34 mouse cellular contexts compared by ENCODE assay signal in the genomic region with DNA sequence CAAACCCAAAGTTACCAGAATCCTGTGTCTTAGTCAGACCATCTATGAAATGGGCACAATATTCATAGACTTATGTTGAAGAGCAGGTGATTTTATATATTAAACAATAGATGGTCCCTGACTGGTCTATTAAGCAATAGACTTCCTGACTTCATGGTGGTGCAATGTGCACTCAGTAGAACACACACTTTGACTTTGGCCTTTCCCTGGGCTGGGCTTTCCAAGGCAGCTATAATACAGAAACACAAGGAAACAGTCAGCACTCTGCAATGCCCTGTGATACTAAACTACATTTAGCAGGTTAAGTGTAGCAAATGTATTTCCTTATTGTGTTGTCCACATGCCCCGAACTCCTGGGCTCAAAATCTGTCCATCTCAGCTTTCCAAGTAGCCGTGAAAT. TPM values are rescaled to one million over a fixed set of nuclear protein-coding genes. Genes with fewer than 3 reads are reported as not detected.
DNase-seq lines count a peak whose midpoint lies in the region; ATAC-seq and TF ChIP-seq lines count a peak whose summit lies in the region.
"Had no signal": no experiment of that assay in that cellular context is flagged by ENCODE, and none has a peak within 500 bp of the region (broad histone marks: within the 10 kb centered on the region; RNA-seq: fewer than 3 reads in every experiment).

No protein-coding gene starts in this region.

- no peak overlapping the region for H3K9ac ChIP-seq in liver, adult 2 months (ENCODE audit: low read depth, low read length)
- H3K9ac ChIP-seq in intestine, embryonic 15.5 days: no peak overlapping the region
- H3K9ac ChIP-seq in liver, embryonic 15.5 days: no peak overlapping the region
- H3K9ac ChIP-seq in stomach, embryonic 16.5 days (ENCODE audit: low read length): no peak overlapping the region
- no peak overlapping the region for H3K9ac ChIP-seq in midbrain, postnatal 0 days (replicated peaks; ENCODE audit: low read length, poor library complexity, severe bottlenecking)
- H3K9ac ChIP-seq: forebrain, embryonic 13.5 days; heart, embryonic 15.5 days; hindbrain, embryonic 14.5 days; limb, embryonic 12.5 days; neural tube, embryonic 12.5 days had no signal

- no peaks in the 10 kb centered on the region for H3K79me2 ChIP-seq in liver, adult 2 months (ENCODE audit: control insufficient read depth, insufficient read depth, low read length)

- no peak overlapping the region for H3K4me2 ChIP-seq in intestine, embryonic 15.5 days (replicated peaks)
- H3K4me2 ChIP-seq in liver, embryonic 15.5 days: no peak overlapping the region
- no peak overlapping the region for H3K4me2 ChIP-seq in stomach, embryonic 16.5 days (ENCODE audit: low read depth, low read length)
- H3K4me2 ChIP-seq in midbrain, postnatal 0 days (ENCODE audit: low read depth, low read length, poor library complexity, severe bottlenecking): no peak overlapping the region
- H3K4me2 ChIP-seq: forebrain, embryonic 13.5 days; heart, embryonic 15.5 days; hindbrain, embryonic 14.5 days; limb, embryonic 12.5 days; neural tube, embryonic 12.5 days had no signal

- 90% methylated on average over 2 of the region's 2 CpGs for WGBS in liver, adult 2 months
- WGBS in intestine, embryonic 15.5 days: 76% methylated on average over 2 of the region's 2 CpGs
- 67% methylated on average over 2 of the region's 2 CpGs for WGBS in liver, embryonic 15.5 days (ENCODE audit: insufficient replicate concordance)
- 85% methylated on average over 2 of the region's 2 CpGs for WGBS in stomach, embryonic 16.5 days
- 83% methylated on average over 2 of the region's 2 CpGs for WGBS in midbrain, postnatal 0 days

- peak; percentile 31 for DNase-seq in liver, adult 2 months (ENCODE audit: extremely low read depth, low read depth, low spot score)
- DNase-seq in liver: no peak
- no peak for DNase-seq in spleen, postnatal 4 days (ENCODE audit: low spot score in 2 of 2)
- DNase-seq in urinary bladder, postnatal 14 days (ENCODE audit: low spot score): no peak
- no peak for DNase-seq in midbrain, postnatal 0 days (ENCODE audit: low spot score)
- DNase-seq: adrenal gland, postnatal 14 days; cerebellum, adult 11 months; cerebellum, adult 9-10 months; cerebellum, postnatal 36 days; gastrocnemius, postnatal 10 days; heart, adult 11 months; heart, postnatal 4 days; kidney, adult 2 months; layer of hippocampus, adult 9-11 months; lung, adult 18-20 months; lung, postnatal 14 days; right cerebral cortex, adult 18-20 months; thymus, postnatal 4 days had no signal

- peak; percentile 90 for ATAC-seq in intestine, embryonic 15.5 days
- 0 out of 2 replicates have a peak, but pooled peaks have one; percentile 34 for ATAC-seq in liver, embryonic 15.5 days (ENCODE audit: insufficient read depth)
- ATAC-seq in stomach, embryonic 16.5 days (ENCODE audit: insufficient read depth, low FRiP score): peak; percentile 54
- ATAC-seq in midbrain, postnatal 0 days (ENCODE audit: low FRiP score): no peak
- ATAC-seq: forebrain, embryonic 13.5 days; midbrain, embryonic 16.5 days had no signal

- H3K9me3 ChIP-seq in intestine, embryonic 15.5 days: no peaks in the 10 kb centered on the region
- no peaks in the 10 kb centered on the region for H3K9me3 ChIP-seq in liver, embryonic 15.5 days (replicated peaks)
- H3K9me3 ChIP-seq in stomach, embryonic 16.5 days (replicated peaks; ENCODE audit: control insufficient read depth, low read length): no peaks in the 10 kb centered on the region
- H3K9me3 ChIP-seq in midbrain, postnatal 0 days (ENCODE audit: low read length): no peaks in the 10 kb centered on the region
- H3K9me3 ChIP-seq: forebrain, embryonic 13.5 days; heart, embryonic 10.5 days; heart, embryonic 15.5 days; limb, embryonic 12.5 days; midbrain, embryonic 10.5 days; neural tube, embryonic 12.5 days had no signal

- TF ChIP-seq CTCF in liver, adult 2 months (IDR thresholded peaks at IDR 0.05; ENCODE audit: low read depth, low read length): no peak
- no peak for TF ChIP-seq CTCF in midbrain, postnatal 0 days (IDR thresholded peaks at IDR 0.05)

- no peak overlapping the region for H3K4me3 ChIP-seq in liver, adult 2 months (ENCODE audit: insufficient read depth, low read depth, low read length)
- no peak overlapping the region for H3K4me3 ChIP-seq in intestine, embryonic 15.5 days (replicated peaks)
- H3K4me3 ChIP-seq in liver, embryonic 15.5 days (replicated peaks): no peak overlapping the region
- no peak overlapping the region for H3K4me3 ChIP-seq in stomach, embryonic 16.5 days (replicated peaks; ENCODE audit: low read length)
- no peak overlapping the region for H3K4me3 ChIP-seq in midbrain, postnatal 0 days (ENCODE audit: low read depth, low read length)
- H3K4me3 ChIP-seq: forebrain, embryonic 13.5 days; heart, embryonic 10.5 days; heart, embryonic 15.5 days; left cerebral cortex, adult 2 months; limb, embryonic 12.5 days; midbrain, embryonic 10.5 days; myocyte; neural tube, embryonic 12.5 days had no signal

- H3K36me3 ChIP-seq in liver, adult 2 months (ENCODE audit: control insufficient read depth, insufficient read depth, low read length): no peaks in the 10 kb centered on the region
- no peaks in the 10 kb centered on the region for H3K36me3 ChIP-seq in intestine, embryonic 15.5 days
- no peaks in the 10 kb centered on the region for H3K36me3 ChIP-seq in liver, embryonic 15.5 days (replicated peaks)
- no peaks in the 10 kb centered on the region for H3K36me3 ChIP-seq in stomach, embryonic 16.5 days (ENCODE audit: control insufficient read depth, insufficient read depth, low read length)
- H3K36me3 ChIP-seq in midbrain, postnatal 0 days (ENCODE audit: insufficient read depth, low read length): no peaks in the 10 kb centered on the region
- H3K36me3 ChIP-seq: heart, embryonic 10.5 days; heart, embryonic 15.5 days; limb, embryonic 12.5 days; midbrain, embryonic 10.5 days; neural tube, embryonic 12.5 days had no signal

- H3K27ac ChIP-seq in liver, adult 2 months (replicated peaks; ENCODE audit: insufficient read depth, low read depth, low read length): no peak overlapping the region
- peak overlapping the region; percentile 52 for H3K27ac ChIP-seq in intestine, embryonic 15.5 days
- H3K27ac ChIP-seq in liver, embryonic 15.5 days (replicated peaks): no peak overlapping the region
- no peak overlapping the region for H3K27ac ChIP-seq in stomach, embryonic 16.5 days (ENCODE audit: low read length)
- no peak overlapping the region for H3K27ac ChIP-seq in midbrain, postnatal 0 days (ENCODE audit: low read depth, low read length)
- H3K27ac ChIP-seq: forebrain, embryonic 13.5 days; heart, embryonic 10.5 days; heart, embryonic 15.5 days; hindbrain, embryonic 14.5 days; kidney, postnatal 0 days; left cerebral cortex, adult 2 months; limb, embryonic 12.5 days; midbrain, embryonic 10.5 days; neural tube, embryonic 12.5 days had no signal

- H3K4me1 ChIP-seq in liver, adult 2 months (ENCODE audit: control insufficient read depth, insufficient read depth, low read length): no peaks in the 10 kb centered on the region
- H3K4me1 ChIP-seq in intestine, embryonic 15.5 days (replicated peaks): peaks cover 5% of the 10 kb centered on the region; the same call in 1 of the 2 replicates
- no peaks in the 10 kb centered on the region; the same call in 1 of the 2 replicates for H3K4me1 ChIP-seq in liver, embryonic 15.5 days (replicated peaks)
- peaks cover 9% of the 10 kb centered on the region; the same call in 1 of the 2 replicates for H3K4me1 ChIP-seq in stomach, embryonic 16.5 days (ENCODE audit: control insufficient read depth, insufficient read depth, low read length)
- H3K4me1 ChIP-seq in midbrain, postnatal 0 days (ENCODE audit: insufficient read depth, low read length): no peaks in the 10 kb centered on the region

- no peaks in the 10 kb centered on the region for H3K27me3 ChIP-seq in liver, adult 2 months (ENCODE audit: control insufficient read depth, insufficient read depth, low read length)
- no peaks in the 10 kb centered on the region for H3K27me3 ChIP-seq in intestine, embryonic 15.5 days (replicated peaks)
- H3K27me3 ChIP-seq in liver, embryonic 15.5 days: no peaks in the 10 kb centered on the region
- no peaks in the 10 kb centered on the region for H3K27me3 ChIP-seq in stomach, embryonic 16.5 days (ENCODE audit: control insufficient read depth, insufficient read depth, low read length)
- H3K27me3 ChIP-seq in midbrain, postnatal 0 days (ENCODE audit: insufficient read depth, low read length): no peaks in the 10 kb centered on the region
- H3K27me3 ChIP-seq: forebrain, embryonic 13.5 days; heart, embryonic 15.5 days; limb, embryonic 12.5 days; neural tube, embryonic 12.5 days had no signal

- no peak for TF ChIP-seq POLR2A in liver, adult 2 months (IDR thresholded peaks at IDR 0.05; ENCODE audit: extremely low read depth, insufficient read depth, low read length)

RNA-seq across cellular contexts. Expression of gene Sowahb, which starts 59.4 kb away (rescaled TPM):
- total RNA-seq in liver, adult 2 months (2014; rRNA removed): 1.2 and 1.6 TPM in 2 replicates
- 3.4 and 3.9 TPM in 2 replicates for polyA plus RNA-seq in liver, adult 2 months (2012; rRNA removed)
- 5.8 and 6.1 TPM in 2 replicates for polyA plus RNA-seq in intestine, embryonic 15.5 days (2015; fragmentation: Nextera tagmentation; extraction: Ambion mirVana)
- polyA plus RNA-seq in liver, embryonic 15.5 days (2015; fragmentation: Nextera tagmentation; extraction: Ambion mirVana): 1.1 and 1.4 TPM in 2 replicates
- polyA plus RNA-seq in stomach, embryonic 16.5 days (2015; fragmentation: Nextera tagmentation; extraction: Ambion mirVana): 1.8 and 2.0 TPM in 2 replicates
- 0.14 and 0.16 TPM in 2 replicates for total RNA-seq in midbrain, postnatal 0 days (2014; rRNA removed)
- 0.06 TPM in 1 of 2 replicates, not detected in the other for polyA plus RNA-seq in midbrain, postnatal 0 days (2015; fragmentation: Nextera tagmentation; extraction: Ambion mirVana)
- total RNA-seq: MEL had no signal
- polyA plus RNA-seq: forebrain, embryonic 13.5 days; hindbrain, embryonic 14.5 days; midbrain, embryonic 16.5 days; myocyte; neural tube, embryonic 12.5 days; spleen, adult 2 months had no signal
